Mouse (Mus musculus): ENCODE results near the gene Phactr3.

Phactr3 gene

DNA sequence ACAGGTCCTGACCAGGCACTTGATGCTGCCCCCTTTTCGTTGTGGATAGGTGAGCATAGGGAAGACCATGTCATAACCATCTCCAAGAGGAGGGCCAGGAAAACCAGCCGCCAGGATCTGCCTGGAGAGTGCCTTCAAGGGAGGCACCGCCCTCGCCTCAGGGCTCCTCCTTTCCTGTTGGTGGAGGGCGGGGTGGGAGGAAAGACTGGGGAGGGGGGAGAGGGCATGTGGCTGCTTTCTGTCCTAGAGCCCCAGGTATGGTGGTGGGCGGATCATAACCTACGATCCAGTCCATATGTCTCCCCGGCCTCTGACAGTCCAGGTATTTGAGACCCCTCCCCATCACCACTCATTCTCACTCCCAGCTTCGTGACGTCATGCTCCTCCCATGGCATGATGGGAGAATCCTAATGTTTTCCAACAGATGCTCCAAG lies 22.7 kb downstream of the Phactr3 start:
- DNase-seq = no peak

DNA sequence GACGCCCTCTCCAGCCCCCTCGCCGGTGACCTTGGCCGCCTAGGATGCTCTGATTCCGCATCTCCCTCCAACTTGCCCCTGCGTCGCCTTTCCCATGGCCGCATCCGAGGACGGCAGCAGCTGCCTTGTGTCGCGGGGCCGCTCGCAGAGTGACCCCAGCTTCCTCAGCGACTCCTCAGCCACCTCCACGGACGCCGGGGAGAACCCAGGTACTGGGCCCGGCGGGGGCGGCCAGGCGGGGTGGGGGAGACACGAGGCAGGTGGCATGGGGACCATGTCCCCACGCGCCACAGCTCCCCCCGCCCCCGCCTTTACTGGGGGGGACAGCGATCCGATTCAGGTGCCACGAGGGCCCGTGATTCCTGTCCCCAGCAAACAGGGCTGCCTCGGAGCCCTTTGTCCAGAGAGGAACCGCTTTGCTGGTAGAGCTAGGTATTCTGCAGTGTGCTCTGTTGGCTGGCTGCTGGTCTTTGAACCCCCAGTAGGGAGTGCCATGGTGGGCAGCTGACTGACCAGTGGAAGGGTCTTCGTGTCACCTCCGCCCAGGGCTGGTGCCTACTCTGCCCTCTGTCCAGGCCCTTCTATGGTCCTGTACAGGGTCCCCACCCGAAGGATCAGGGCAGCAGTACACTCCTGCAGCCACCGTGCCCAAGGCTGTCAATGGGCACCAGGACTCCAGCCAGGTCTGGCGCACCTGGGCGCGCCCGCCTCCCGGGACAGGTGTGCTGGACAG lies 23.7 kb downstream of the Phactr3 start:
- no peak for DNase-seq

DNA sequence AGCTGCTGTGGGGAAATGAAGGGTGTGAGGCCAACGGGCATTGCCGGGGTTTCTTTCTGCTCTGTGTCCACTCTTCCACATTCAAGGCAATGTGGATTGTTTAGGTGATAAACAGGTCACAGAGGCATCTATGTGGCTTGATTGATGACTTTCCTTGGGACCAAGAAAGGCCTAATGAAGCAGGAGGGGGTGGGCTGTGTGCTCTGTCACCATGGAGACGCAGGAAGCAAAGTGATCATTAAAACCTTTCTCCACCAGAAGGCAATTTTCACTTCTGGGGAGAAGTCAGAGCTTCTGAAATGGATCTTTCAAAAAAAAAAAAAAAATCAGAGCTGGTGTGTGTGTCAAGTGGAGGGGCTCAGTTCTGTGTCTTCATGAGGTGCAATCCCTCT lies 24.2 kb downstream of the Phactr3 start:
- DNase-seq = no peak

DNA sequence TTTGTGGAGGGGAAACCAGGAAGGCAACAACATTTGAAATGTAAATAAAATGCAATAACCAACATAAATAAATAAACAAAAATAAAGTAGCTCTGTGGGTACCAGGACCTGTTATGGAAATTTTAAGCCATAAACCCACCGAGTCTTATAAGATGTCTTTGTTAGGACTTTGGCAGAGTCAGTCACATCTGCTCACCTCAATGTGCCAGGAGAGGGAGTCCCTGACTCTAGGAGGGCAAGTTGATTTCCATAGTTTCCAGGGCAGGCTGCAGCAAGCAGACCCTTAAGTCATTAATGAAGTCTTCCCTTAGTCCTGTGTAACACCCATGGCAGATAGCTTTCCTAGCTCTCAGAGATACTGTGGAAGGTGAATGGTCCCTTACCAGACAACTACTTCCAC lies 25.1 kb downstream of the Phactr3 start:
- DNase-seq = no peak

DNA sequence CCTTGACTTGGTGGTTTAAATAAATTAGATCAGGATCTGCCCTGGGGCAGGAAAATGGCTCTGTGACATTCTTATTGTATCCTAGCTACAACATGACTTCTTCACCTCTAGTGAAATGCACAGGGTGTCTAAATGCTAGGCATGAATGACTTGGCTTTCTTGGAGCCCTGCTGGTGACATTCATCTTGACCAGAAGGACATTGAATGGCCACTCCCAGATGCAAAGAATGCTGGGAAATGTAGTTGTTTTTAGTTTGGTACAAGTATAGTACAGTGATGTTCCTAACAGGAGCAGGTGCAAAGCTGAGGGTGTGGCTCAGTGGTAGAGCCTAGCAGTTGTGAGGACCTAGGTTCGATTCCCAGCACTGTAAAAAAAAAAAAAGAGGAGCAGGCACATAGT lies 30.5 kb downstream of the Phactr3 start:
- DNase-seq = no peak

DNA sequence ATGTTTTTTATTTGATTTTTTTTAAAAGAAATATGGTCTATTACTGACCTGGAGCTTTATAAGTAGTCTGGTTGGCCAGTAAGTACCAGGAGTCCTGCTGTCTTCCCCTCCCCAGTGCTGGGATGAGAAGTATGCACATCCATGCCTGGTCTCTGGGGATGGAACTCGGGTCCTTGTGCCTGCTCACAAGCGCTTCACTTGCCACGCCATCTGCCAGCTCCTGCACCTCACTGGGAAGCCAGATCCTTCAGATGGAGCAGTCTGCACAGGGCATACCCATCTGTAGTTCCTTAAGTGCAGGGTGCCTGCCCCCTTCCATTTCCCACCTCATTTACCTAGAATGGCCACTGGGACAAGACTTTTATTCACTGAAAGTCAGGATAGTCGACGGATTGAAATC lies 31.9 kb downstream of the Phactr3 start:
- no peak for DNase-seq

DNA sequence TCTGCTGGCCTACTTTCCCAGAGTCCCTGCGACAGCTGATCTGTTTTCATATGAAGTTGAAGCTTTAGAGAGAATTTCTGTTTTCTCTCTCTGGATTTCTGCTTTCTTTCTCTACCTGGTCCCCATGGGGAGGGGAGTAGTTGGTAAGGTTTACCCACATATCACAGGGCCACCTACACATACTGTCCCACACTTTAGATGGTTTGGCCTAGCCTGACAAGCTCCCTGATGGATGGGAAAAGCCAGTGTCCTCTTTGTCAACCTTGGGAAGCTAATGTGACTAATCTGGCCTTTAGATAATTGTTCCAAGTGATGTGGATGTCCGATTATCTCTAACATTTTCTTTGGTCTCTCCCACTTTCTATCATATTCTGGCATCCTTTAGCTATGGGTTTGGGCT lies 34.8 kb downstream of the Phactr3 start:
- DNase-seq = no peak

DNA sequence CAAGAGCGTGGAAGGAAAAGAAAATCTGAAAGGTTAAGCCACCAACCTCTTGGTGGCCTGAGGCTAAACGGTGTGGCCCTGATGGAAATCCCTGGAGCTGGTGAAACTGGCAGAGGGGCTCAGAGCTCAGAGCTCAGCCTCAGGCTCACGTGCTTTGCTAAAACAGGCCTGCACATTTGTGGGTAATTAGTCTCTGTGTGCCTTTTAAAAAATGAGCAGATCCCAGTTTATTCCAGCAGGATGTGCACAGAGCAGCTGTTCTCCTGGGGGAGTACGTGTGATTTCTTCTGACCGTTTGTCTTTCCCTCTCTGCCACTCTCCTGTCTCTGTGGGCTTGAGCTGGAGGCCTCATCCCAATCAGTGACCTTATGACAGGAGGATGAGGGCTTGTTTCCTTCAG lies 35.4 kb downstream of the Phactr3 start:
- DNase-seq = no peak

DNA sequence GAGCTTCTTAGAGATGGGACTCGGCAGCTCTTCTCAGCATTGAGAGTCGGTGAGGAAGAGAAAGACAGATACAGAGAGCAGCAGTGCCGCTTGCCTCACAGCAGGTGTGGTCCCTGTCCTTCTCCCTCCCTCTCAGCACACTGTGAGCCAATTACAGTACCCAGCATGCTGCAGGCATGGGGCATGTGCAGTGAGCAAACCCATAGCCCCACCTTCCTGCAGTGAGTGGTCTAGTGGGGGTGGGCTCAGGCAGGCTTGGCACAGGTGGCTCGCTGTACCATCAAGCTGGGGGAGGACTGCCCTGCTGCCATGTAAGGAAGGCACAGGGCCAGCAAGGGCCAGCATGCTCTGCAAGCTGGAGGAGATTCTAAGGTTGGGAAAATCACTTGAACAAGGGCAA lies 35.8 kb downstream of the Phactr3 start:
- DNase-seq = no peak

DNA sequence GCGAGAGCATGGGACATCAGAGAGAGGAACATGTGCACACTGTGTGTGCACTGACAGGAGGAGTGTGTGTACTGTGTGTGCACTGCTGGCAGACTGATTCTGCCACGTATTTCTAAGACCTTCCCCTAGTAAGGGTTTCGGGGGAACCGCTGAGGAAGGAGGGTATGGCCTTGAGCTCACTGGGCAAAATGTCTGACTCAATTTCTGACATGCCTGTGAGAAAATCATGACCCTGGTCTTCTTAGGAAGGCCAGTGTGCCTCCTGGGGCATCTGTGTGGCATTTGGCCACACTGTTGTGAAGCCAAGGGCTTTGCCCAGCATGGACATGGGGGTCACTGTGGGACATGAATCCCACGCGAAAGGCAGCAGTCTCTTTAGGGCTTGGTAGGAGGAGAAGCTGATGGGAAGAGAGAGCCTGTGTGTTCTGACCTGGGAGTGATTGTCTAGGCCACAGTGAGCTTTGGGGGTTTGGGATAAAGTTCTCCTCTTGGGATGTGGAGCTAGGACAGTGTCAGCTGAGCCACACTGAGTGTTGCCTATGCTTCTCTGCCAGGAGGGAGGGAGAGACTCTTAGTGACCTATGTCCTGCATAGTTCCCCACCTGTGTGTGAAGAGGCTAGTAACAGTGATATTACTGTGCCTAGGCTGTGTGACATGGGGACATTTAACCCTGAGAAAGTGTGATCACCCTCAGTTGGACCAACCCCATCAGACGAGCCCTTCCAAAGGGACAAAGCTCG lies 36.6 kb downstream of the Phactr3 start:
- DNase-seq = no peak

DNA sequence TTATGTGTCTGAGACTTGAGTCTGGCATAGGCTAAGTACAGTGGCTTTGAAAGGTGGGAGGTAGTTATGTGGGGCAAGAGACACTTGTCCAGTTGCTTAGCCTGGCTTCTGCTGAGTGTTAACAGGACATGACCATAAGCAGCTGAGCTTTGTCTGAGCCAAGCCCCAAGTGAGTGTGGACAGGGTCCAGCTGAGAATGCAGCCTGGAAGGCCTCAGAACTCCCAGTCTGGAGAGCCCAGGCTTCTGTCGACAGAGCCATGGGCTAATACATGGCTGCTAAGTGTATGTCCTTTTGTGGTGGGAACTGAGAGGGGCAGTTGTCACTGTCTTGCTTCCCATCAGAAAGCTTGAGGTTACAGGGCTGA lies 37.1 kb downstream of the Phactr3 start:
- no peak for DNase-seq

DNA sequence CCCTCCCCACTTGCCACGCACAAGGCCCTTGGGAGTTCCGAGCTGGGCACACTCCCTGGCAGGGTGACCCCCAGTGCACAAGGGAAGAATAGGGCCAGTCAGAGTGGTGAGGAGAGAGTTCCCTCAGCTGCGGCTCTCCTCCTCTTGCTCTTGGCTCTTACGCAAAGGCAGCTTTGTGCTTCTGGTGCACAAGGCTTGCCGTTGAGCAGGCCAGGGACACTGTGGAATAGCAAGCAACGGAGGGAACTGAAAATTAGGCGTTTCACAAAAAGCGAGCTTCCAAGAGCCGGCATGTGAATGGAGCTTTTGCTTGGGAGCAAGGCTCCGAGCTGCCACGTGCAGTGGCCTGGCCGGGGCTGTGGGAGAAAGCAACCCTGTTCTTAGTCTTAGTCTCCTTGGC lies 40.2 kb downstream of the Phactr3 start:
- no peak for DNase-seq

DNA sequence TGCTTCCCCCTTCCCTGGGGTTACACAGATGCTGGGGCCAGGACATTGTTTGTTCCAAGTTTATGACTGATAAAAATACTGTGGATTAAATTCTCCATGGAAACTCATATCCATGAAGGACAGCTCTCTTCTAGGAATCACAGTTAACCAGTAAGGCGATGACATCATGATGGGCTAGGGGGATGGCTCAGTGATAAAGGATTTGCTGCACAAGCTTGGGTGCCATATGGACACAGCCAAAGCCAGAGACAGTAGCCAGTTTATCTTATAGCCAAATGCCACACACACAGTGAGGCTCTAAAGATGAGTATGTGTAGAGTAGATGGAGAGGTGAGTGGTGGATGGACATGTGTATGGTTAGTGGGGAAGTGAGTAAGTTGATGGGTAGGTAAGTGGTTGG lies 45.2 kb downstream of the Phactr3 start:
- DNase-seq = no peak

DNA sequence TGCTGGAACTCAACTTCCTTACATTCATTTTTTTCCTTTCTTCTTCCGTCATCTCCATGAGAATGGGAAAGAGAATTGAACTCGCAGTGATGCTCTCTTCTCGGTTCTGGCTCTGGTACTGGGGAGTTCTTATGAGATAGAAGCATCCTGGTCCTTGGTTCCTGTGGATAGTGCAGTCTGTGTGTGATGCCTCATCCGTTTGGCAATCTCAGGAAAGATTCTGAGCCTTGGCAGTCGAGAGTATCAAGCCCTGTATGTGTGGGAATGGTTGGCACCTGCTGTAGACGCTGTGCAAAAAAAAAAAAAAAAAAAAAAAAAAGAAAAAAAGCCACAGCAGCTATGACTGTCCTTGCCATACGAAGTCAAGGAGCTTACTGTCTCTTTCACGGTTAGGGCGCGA lies 47.2 kb downstream of the Phactr3 start:
- DNase-seq = no peak

DNA sequence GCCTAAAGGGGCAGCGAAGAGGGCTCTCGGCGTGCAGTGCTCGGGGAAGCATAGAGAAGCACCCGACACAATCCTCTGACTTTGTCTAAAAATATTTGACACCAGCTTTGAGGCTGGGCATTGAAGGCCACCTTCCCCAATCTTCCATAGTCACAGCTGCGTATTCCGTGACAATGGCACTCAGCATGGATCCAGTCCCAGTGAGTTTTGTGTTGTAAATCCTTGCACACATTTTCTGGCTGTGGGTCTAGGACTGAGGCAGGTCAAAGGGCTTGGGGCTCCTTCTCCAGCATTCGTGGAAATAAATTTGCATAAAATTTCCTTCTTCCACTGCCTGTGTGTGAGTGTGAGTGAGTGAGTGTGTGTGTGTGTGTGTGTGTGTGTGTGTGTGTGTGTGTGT lies 51.2 kb downstream of the Phactr3 start:
- no peak for DNase-seq

DNA sequence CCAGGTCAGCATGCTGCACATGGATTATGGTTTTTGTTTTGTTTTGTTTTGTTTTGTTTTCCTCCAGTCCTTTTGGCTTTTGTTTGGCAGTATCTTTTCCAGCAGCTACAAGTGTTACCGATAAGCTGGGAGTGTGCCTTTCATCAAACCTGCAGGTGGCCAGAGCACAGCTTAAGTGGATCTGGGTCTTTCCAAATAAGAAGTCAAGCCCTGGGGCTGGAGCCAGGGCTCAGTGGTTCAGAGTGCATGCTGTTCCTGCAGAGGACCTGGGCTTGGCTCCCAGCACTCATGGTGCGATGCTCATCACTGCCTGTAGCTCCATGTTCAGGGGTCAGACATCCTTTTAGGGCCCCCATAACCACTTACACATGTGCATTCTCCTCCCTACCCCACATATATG lies 55.2 kb downstream of the Phactr3 start:
- DNase-seq = no peak

DNA sequence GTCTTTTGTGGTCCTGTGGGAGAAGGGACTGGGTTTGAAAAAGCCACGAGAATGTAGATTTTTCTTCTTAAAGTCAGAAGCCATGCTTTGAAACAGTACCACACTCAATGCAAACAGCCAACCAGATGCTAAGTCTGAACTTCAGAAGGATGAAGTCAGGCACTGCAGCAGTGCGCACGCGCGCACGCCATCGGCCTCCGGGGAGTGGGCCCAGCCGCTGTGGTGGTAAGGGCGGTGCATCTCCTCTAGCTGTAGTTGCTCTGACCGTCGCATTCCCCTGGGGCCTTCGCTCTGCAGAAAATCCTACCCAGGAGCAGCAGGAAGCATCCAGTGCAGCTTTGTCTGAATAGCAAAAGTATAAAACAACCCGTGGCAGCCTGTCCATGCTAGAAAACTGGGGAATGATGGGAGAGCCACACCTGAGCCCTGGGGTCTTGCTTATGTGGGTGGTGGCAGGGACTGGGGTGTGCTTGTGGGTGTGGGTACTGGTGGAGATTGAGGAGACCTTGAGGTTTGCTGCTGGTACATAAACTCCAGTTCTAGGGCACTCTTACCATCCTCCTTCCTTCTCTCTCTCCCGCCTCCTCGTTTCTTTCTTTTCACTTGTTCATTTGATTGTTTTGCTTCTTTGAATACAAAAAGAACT lies 56.6 kb downstream of the Phactr3 start:
- DNase-seq = no peak

DNA sequence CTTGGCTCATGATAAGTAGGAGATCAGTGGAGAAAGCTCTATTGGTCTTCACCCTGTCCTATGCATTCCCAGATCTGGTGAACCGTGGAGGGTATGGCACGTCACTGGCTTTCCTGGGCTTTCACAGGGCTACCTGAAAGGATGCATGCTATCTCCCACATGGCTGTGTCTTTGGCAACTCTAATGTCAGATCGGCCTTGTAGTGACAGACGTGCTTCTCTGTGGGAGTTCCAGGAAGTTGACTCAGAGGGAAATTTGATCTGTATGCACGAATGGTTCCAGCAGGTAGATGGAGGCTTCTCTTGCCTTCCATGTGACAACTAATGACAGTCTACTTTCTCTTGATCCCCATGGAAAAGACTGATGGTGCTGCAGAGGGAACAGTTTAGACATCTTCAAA lies 65.5 kb downstream of the Phactr3 start:
- no peak for DNase-seq

DNA sequence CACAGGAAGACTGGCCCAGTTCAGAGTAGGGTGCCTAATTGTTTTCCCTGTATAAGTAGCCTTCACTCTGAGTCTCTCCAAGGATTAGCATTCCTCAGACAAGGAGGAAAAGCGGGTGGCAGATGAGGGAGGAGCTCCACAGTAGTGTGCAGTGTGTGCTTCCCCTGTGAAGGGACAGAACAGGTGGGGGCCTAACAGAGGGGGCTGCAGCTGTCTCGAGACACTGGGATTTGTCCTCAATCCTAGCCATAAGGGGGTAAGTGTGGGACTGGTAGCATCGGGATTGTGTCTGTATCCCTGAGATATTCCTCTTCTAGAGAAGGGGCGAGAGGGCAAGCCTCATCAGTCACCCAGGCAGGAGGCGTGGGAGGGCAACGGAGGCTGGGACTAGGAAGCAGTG lies 66.1 kb downstream of the Phactr3 start:
- DNase-seq = no peak

DNA sequence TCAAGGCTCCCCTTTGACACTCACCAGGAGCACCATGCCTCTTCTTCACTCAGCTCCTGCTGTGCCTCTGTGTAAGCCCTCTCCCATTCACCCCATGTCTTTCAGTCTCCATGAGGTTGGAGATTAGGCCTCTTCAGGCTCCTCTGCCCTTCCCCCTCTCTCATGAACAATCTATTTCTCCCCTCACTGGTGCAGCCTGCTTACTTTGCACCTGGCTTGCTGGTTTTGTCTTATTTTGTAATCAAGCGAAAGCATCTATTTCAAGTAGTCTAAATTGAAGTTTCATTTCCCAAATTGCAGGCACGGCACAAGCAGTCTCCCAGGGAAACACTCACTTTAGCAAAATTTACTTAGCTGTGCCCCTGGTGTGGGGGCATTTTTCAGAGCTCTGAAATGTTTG lies 70.2 kb downstream of the Phactr3 start:
- no peak for DNase-seq

DNA sequence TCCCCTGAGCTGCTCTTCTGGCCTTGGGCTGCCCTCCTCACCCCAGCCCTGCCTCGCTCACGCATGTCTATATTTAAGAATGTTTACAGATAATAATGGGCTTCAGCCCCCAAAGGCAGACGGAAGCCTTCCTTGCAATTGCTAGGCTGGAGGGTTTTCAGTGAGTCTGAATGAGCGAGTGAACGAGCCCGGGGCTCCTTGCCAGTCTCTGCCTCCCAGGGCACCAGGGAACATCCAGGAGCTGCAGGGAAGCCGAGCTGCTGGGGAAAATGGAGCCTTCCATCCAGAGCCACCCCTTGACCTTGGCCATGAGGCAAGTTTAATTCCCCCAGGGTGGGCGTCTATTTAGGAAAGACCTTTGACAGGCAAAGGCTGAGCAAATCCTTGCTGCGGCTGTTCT lies 74.1 kb downstream of the Phactr3 start:
- no peak for DNase-seq

DNA sequence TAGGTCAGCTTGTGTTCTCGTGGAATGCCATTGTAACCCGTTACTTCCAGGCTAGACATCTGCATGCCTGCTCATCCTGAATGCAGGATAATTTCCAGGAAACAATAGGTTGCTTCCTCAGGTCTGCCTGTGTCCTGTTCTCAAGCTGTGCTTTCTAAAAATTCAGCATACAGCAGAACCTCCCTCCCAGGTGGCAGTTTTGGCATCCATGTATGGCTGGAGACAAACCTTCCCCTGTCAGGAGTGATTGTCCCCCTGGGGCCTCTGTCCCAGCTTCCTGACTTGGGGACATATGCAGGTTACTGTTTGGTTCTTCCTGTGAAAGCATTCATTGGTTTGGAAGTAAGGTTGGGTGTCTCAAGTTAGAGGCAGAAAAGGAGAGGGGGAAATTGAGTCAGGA lies 74.7 kb downstream of the Phactr3 start:
- DNase-seq = no peak

DNA sequence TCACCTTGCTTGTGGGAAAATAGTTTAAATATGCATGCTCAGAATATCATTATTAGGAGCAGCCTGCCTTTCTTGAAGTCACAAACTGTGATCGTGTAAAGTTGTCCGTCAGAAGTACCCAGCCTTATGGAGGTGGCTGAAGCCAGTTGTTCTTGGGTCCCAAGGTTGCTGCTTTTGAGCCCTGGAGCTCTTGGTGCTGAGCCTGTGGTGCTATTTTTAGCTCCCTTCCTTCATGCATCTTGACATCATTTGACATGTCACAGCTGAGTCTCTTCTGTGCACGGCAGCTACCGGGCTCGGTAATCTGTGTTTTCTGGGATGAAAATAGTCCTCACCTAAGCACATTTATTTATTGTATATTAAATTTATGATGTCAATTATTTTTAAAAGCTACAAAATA lies 76.1 kb downstream of the Phactr3 start:
- DNase-seq = no peak

DNA sequence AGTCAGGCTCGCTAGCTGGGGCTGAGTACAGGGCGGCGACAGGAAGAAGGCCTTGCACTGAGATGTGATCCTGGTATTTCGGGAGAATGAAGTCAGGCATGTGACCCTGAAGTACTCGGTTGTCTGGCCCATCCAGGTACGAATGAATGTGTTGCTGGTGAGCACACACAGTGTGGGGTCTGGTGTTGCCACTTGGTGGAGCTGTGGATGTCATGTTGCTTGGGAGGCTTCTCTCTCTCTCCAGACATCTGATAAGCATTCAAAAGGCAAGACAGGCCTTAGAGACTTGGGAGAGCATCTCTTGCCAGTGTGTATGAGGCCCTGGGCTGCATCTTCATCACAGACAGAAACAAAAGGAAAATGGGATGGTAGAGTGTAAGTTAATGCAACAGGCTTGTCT lies 77.3 kb downstream of the Phactr3 start:
- no peak for DNase-seq

Measured in thymus, postnatal 25 days (tissue).